ENCODE assay signal across 7 mouse cellular contexts in genomic region chr5:15506575-15507308, GRCm38 (mm10). TPM values are rescaled to one million over a fixed set of nuclear protein-coding genes. Genes with fewer than 3 reads are reported as not detected.
DNase-seq lines count a peak whose midpoint lies in the region; ATAC-seq and TF ChIP-seq lines count a peak whose summit lies in the region.

No protein-coding gene starts in this region.

- no peaks in the 10 kb centered on the region for H3K4me1 ChIP-seq in thymus, adult 2 months (replicated peaks; ENCODE audit: control insufficient read depth, insufficient read depth, low read length)
- H3K4me1 ChIP-seq in bone marrow, adult 2 months (ENCODE audit: control insufficient read depth, insufficient read depth, low read length), result no peaks in the 10 kb centered on the region
- H3K4me1 ChIP-seq in kidney, embryonic 16.5 days (ENCODE audit: insufficient read depth, low read length), result no peaks in the 10 kb centered on the region
- no peaks in the 10 kb centered on the region for H3K4me1 ChIP-seq in midbrain, embryonic 13.5 days (replicated peaks)

- H3K27me3 ChIP-seq in thymus, adult 2 months (ENCODE audit: control insufficient read depth, insufficient read depth, low read length), result no peaks in the 10 kb centered on the region
- no peaks in the 10 kb centered on the region for H3K27me3 ChIP-seq in kidney, embryonic 16.5 days (ENCODE audit: insufficient read depth, low read length)
- H3K27me3 ChIP-seq in midbrain, embryonic 13.5 days, result no peaks in the 10 kb centered on the region

- H3K4me2 ChIP-seq in kidney, embryonic 16.5 days (replicated peaks; ENCODE audit: low read depth, low read length), result peak overlapping the region; percentile 24
- H3K4me2 ChIP-seq in midbrain, embryonic 13.5 days (replicated peaks), result peak overlapping the region; percentile 30

- peak; percentile 12 for DNase-seq in thymus, postnatal 4 days
- DNase-seq in thymus, adult 2 months, result no peak
- peak; percentile 40 for DNase-seq in forelimb bud, embryonic 11.5 days (ENCODE audit: low read depth, low spot score)
- peak; percentile 55 for DNase-seq in testis, postnatal 10 days (ENCODE audit: low spot score)

- no peaks in the 10 kb centered on the region for H3K36me3 ChIP-seq in thymus, adult 2 months (ENCODE audit: control insufficient read depth, insufficient read depth, low read length)
- H3K36me3 ChIP-seq in kidney, embryonic 16.5 days (ENCODE audit: insufficient read depth, low read length), result no peaks in the 10 kb centered on the region
- H3K36me3 ChIP-seq in midbrain, embryonic 13.5 days, result no peaks in the 10 kb centered on the region

- H3K4me3 ChIP-seq in thymus, adult 2 months (ENCODE audit: control insufficient read depth, insufficient read depth, low read length), result no peak overlapping the region
- H3K4me3 ChIP-seq in bone marrow, adult 2 months (replicated peaks; ENCODE audit: control insufficient read depth, low read depth, low read length), result no peak overlapping the region
- 0 out of 2 replicates have a peak overlapping the region, but pooled peaks have one; percentile 0 for H3K4me3 ChIP-seq in kidney, embryonic 16.5 days (ENCODE audit: low read length)
- peak overlapping the region; percentile 15 for H3K4me3 ChIP-seq in midbrain, embryonic 13.5 days (replicated peaks)

- peaks cover 14% of the 10 kb centered on the region for H3K9me3 ChIP-seq in kidney, embryonic 16.5 days (ENCODE audit: low read length)
- H3K9me3 ChIP-seq in midbrain, embryonic 13.5 days, result peaks cover 39% of the 10 kb centered on the region

- no peak overlapping the region for H3K9ac ChIP-seq in kidney, embryonic 16.5 days (replicated peaks; ENCODE audit: low read length)
- no peak overlapping the region for H3K9ac ChIP-seq in midbrain, embryonic 13.5 days (replicated peaks)

- TF ChIP-seq CTCF in thymus, adult 2 months (IDR thresholded peaks at IDR 0.05; ENCODE audit: borderline replicate concordance, control insufficient read depth, extremely low read depth, insufficient read depth, low read length, poor library complexity), result no peak
- peak; percentile 37; the same call in 1 of the 2 replicates for TF ChIP-seq CTCF in bone marrow, adult 2 months (IDR thresholded peaks at IDR 0.05; ENCODE audit: control insufficient read depth, insufficient read depth, low read length)

- no peak for TF ChIP-seq POLR2A in thymus, adult 2 months (IDR thresholded peaks at IDR 0.05; ENCODE audit: control insufficient read depth, extremely low read depth, insufficient read depth, low read length, poor library complexity)
- TF ChIP-seq POLR2A in bone marrow, adult 2 months (IDR thresholded peaks at IDR 0.05; ENCODE audit: borderline replicate concordance, control insufficient read depth, low read depth, low read length), result no peak

- WGBS in thymus, adult 2 months, result 52% methylated on average over 16 of the region's 16 CpGs
- WGBS in bone marrow, adult 2 months, result 43% methylated on average over 16 of the region's 16 CpGs
- 55% methylated on average over 16 of the region's 16 CpGs for WGBS in kidney, embryonic 16.5 days
- 42% methylated on average over 16 of the region's 16 CpGs for WGBS in midbrain, embryonic 13.5 days

- H3K27ac ChIP-seq in thymus, adult 2 months (ENCODE audit: control insufficient read depth, insufficient read depth, low read length), result no peak overlapping the region
- no peak overlapping the region for H3K27ac ChIP-seq in bone marrow, adult 2 months (ENCODE audit: control insufficient read depth, insufficient read depth, low read depth, low read length, poor library complexity)
- no peak overlapping the region for H3K27ac ChIP-seq in kidney, embryonic 16.5 days (ENCODE audit: low read length)
- no peak overlapping the region for H3K27ac ChIP-seq in midbrain, embryonic 13.5 days

- ATAC-seq in kidney, embryonic 16.5 days (ENCODE audit: low FRiP score, low TSS enrichment), result peak; percentile 82; the same call in 1 of the 2 replicates
- peak; percentile 77 for ATAC-seq in midbrain, embryonic 13.5 days

RNA-seq across cellular contexts. Expression of gene Gm21190, which starts 22.3 kb away (rescaled TPM):
- polyA plus RNA-seq in thymus, adult 2 months (2012; rRNA removed), result 0.14 TPM in 1 of 2 replicates, not detected in the other
- not detected in 2 replicates for polyA plus RNA-seq in bone marrow, adult 2 months (2011; ENCODE audit: insufficient read depth, insufficient read length, low replicate concordance, missing spikeins)
- not detected in 2 replicates for polyA plus RNA-seq in kidney, embryonic 16.5 days (2015; fragmentation: Nextera tagmentation; extraction: Ambion mirVana)
- not detected in 2 replicates for polyA plus RNA-seq in midbrain, embryonic 13.5 days (2015; fragmentation: Nextera tagmentation; extraction: Ambion mirVana)

RNA-seq across cellular contexts. Expression of gene Gm21149, which starts 30.4 kb away (rescaled TPM):
- not detected in 2 replicates for polyA plus RNA-seq in thymus, adult 2 months (2012; rRNA removed)
- polyA plus RNA-seq in bone marrow, adult 2 months (2011; ENCODE audit: insufficient read depth, insufficient read length, low replicate concordance, missing spikeins), result not detected in 2 replicates
- polyA plus RNA-seq in kidney, embryonic 16.5 days (2015; fragmentation: Nextera tagmentation; extraction: Ambion mirVana), result not detected in 2 replicates
- polyA plus RNA-seq in midbrain, embryonic 13.5 days (2015; fragmentation: Nextera tagmentation; extraction: Ambion mirVana), result not detected in 2 replicates

Comparison
In these comparisons a context has a peak if more than half of its experiments do, and no peak if none do; other contexts are left out.
1. H3K4me3 ChIP-seq: peak in kidney, embryonic 16.5 days (single experiment) and midbrain, embryonic 13.5 days (single experiment); none in thymus, adult 2 months (single experiment) and bone marrow, adult 2 months (single experiment).